Mouse (Mus musculus) embryonic fibroblast, embryonic 13.5 days (primary cell): ENCODE results near the gene Lin37. TPM values are rescaled to one million over a fixed set of nuclear protein-coding genes. Genes with fewer than 3 reads are reported as not detected.

ENCODE experiments used
- H3K27ac ChIP-seq: 2 replicates; pipeline ENCODE4 v1.5.1; 2012; ENCODE audit warnings: low read length, control low read depth, inconsistent platforms; ENCODE audit not compliant: insufficient read depth
- H3K4me1 ChIP-seq: 2 replicates; pipeline ENCODE4 v1.6.1; 2011; ENCODE audit warnings: low read length; ENCODE audit not compliant: control insufficient read depth, insufficient read depth
- H3K4me3 ChIP-seq: 2 replicates; pipeline ENCODE4 v1.5.1; 2011; ENCODE audit warnings: mild to moderate bottlenecking, control low read depth, low read length; ENCODE audit not compliant: insufficient read depth
- CTCF ChIP-seq: IDR thresholded peaks from 2 replicates; pipeline ENCODE4 v1.5.1; 2011; ENCODE audit warnings: mild to moderate bottlenecking, control low read depth, low read length, moderate library complexity, borderline replicate concordance; ENCODE audit not compliant: insufficient read depth
- POLR2A ChIP-seq: IDR thresholded peaks from 2 replicates; pipeline ENCODE4 v1.6.1; 2011; ENCODE audit warnings: low read depth, mild to moderate bottlenecking, control low read depth, low read length, moderate library complexity
- polyA plus RNA-seq: library from polyadenylated mRNA; stranded (reverse); fragments of >200 nt; gene quantifications from 2 replicates; pipeline ENCODE4 v1.2.4, GENCODE M21; 2011; ENCODE audit warnings: low read depth; ENCODE audit not compliant: missing spikeins, insufficient read length

Lin37 gene
- polyA plus RNA-seq, 1 experiment: 38.5 TPM

- Histone ChIP-seq H3K27ac (no peak overlapping the region), H3K4me3 (no peak overlapping the region)
- 0 out of 2 replicates have a peak, but pooled peaks have one; percentile 18 for TF ChIP-seq POLR2A
- no peak for TF ChIP-seq CTCF
These were observed 5.6 kb downstream of the Lin37 start for GRCm38 (mm10) chr7:30553810-30554584.

GRCm38 (mm10) chr7:30553021-30553589 is 6.5 kb downstream of the Lin37 start:
- Histone ChIP-seq H3K27ac (peak overlapping the region; percentile 96), H3K4me1 (peaks cover 3% of the 10 kb centered on the region; the same call in 1 of the 2 replicates), H3K4me3 (peak overlapping the region; percentile 48)
- peak; percentile 95 for TF ChIP-seq POLR2A
- no peak for TF ChIP-seq CTCF

More at GRCm38 (mm10) chr7:30553810-30554584, 5.6 kb downstream of the Lin37 start:
- H3K4me1 ChIP-seq: peaks cover 3% of the 10 kb centered on the region; the same call in 1 of the 2 replicates

GRCm38 (mm10) chr7:30552102-30553020 is 7.3 kb downstream of the Lin37 start, which contains the start of the genes Hspb6 and Proser3:
Gene Hspb6, plus strand, starts transcription at chr7:30552178.
Gene Proser3, minus strand, starts transcription at chr7:30552299.
- peak within 1 kb of the TSS; percentile 88 for H3K4me3 ChIP-seq
- H3K4me1 ChIP-seq: no peaks in the 10 kb centered on the region
- H3K27ac ChIP-seq: peak within 1 kb of the TSS; percentile 96
- TF ChIP-seq CTCF (no peak), POLR2A (peak; percentile 96)

- TF ChIP-seq POLR2A (no peak), CTCF (no peak)
- H3K27ac ChIP-seq: peak overlapping the region; percentile 91
- H3K4me3 ChIP-seq: peak overlapping the region; percentile 88
- H3K4me1 ChIP-seq: no peaks in the 10 kb centered on the region
These were observed 8.1 kb downstream of the Lin37 start for GRCm38 (mm10) chr7:30551445-30552101.

GRCm38 (mm10) chr7:30550603-30551002 is 9.0 kb downstream of the Lin37 start:
- no peak overlapping the region for H3K4me3 ChIP-seq
- TF ChIP-seq CTCF (no peak), POLR2A (no peak)

GRCm38 (mm10) chr7:30549880-30550279 is 9.8 kb downstream of the Lin37 start:
- Histone ChIP-seq H3K4me1 (no peaks in the 10 kb centered on the region), H3K4me3 (no peak overlapping the region), H3K27ac (no peak overlapping the region)
- no peak for TF ChIP-seq CTCF
- TF ChIP-seq POLR2A: no peak

More at GRCm38 (mm10) chr7:30550603-30551002, 9.0 kb downstream of the Lin37 start:
- Histone ChIP-seq H3K4me1 (no peaks in the 10 kb centered on the region), H3K27ac (no peak overlapping the region)

GRCm38 (mm10) chr7:30544327-30544726 is 15.3 kb downstream of the Lin37 start:
- no peak overlapping the region for H3K4me3 ChIP-seq
- H3K4me1 ChIP-seq: no peaks in the 10 kb centered on the region
- TF ChIP-seq POLR2A: no peak
- H3K27ac ChIP-seq: no peak overlapping the region

- TF ChIP-seq CTCF (no peak), POLR2A (no peak)
- Histone ChIP-seq H3K4me3 (no peak overlapping the region), H3K4me1 (no peaks in the 10 kb centered on the region), H3K27ac (no peak overlapping the region)
These were observed 19.1 kb downstream of the Lin37 start for GRCm38 (mm10) chr7:30540572-30540971.
